Mouse (Mus musculus) lung, embryonic 14.5 days (tissue): ENCODE results near the gene Hamp2. TPM values are rescaled to one million over a fixed set of nuclear protein-coding genes. Genes with fewer than 3 reads are reported as not detected.

ENCODE experiments used
- ATAC-seq: fragments of 200-750 bp; cut with Nextera tagmentation; 2 replicates; pipeline ENCODE4 v1.8.0; 2017; ENCODE audit warnings: mild to moderate bottlenecking, moderate TSS enrichment, moderate library complexity; ENCODE audit not compliant: insufficient read depth
- DNase-seq: peaks from one replicate; pipeline ENCODE4 v3.0.0-alpha.2; 2015
- H3K27ac ChIP-seq: fragments of 300-500 bp; sonication (generic); 2 replicates; pipeline ENCODE4 v1.5.1; 2014; ENCODE audit warnings: low read depth, mild to moderate bottlenecking, moderate library complexity
- H3K27me3 ChIP-seq: fragments of 300-500 bp; sonication (generic); 2 replicates; pipeline ENCODE4 v1.6.1; 2014; ENCODE audit warnings: low read length, control low read depth; ENCODE audit not compliant: insufficient read depth
- H3K36me3 ChIP-seq: fragments of 300-500 bp; sonication (generic); 2 replicates; pipeline ENCODE4 v1.6.1; 2014; ENCODE audit warnings: control low read depth; ENCODE audit not compliant: insufficient read depth
- H3K4me1 ChIP-seq: fragments of 300-500 bp; sonication (generic); 2 replicates; pipeline ENCODE4 v1.6.1; 2014; ENCODE audit warnings: antibody characterized with exemption, control low read depth; ENCODE audit not compliant: insufficient read depth
- H3K4me2 ChIP-seq: fragments of 300-500 bp; sonication (generic); 2 replicates; pipeline ENCODE4 v1.6.1; 2014; ENCODE audit warnings: mild to moderate bottlenecking
- H3K4me3 ChIP-seq: fragments of 300-500 bp; sonication (generic); 2 replicates; pipeline ENCODE4 v1.5.1; 2014; ENCODE audit warnings: low read depth, low read length
- H3K9ac ChIP-seq: fragments of 300-500 bp; sonication (generic); 2 replicates; pipeline ENCODE4 v1.6.1; 2014
- H3K9me3 ChIP-seq: fragments of 300-500 bp; sonication (generic); 2 replicates; pipeline ENCODE4 v1.6.1; 2016; ENCODE audit warnings: low read depth, low read length, control low read depth
- CTCF ChIP-seq: IDR thresholded peaks from 2 replicates; pipeline ENCODE4 v1.5.1; 2016; ENCODE audit warnings: antibody characterized with exemption, low read depth
- WGBS: fragments of 180-500 bp; shearing (Covaris S2); extraction: QIAGEN DNeasy Blood & Tissue Kit; methylation state at CpG from one replicate; pipeline ENCODE4 v1.1.7; 2014; 5-methylcytosine and 5-hydroxymethylcytosine counted together
- polyA plus RNA-seq: library from polyadenylated mRNA; unstranded; fragments of >200 nt; fragmentation: Nextera tagmentation; extraction: Ambion mirVana; gene quantifications from 2 replicates; pipeline ENCODE4 v1.2.1, GENCODE M21; 2014

Gene Hamp2
- polyA plus RNA-seq, 1 experiment from 2014 or later = not detected

DNA sequence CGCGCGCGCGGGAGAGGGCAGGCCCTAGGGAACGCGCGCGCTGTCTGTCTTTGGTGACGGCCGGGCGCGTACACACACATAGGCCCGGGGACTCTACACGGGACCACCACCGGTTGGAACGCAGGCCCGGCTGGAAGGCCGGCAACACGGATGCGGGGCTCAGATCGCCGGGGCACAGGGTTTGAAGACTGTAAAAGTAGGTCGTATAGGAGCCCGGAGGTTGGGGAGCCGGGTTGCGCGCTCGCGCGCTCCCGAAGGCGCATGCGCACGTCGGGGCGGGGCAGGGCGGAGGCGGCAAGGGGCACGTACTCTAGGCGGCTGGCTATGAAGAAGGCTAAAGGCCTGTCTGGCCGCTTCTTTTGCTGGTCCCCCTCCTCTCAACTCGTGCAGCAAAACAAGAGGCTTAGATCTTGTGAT lies 32.9 kb upstream of the Hamp2 start:
- ATAC-seq = peak; percentile 65
- H3K9ac ChIP-seq = peak overlapping the region; percentile 99
- H3K4me1 ChIP-seq = no peaks in the 10 kb centered on the region
- H3K27me3 ChIP-seq = no peaks in the 10 kb centered on the region
- peaks cover 51% of the 10 kb centered on the region for H3K36me3 ChIP-seq
- no peak for TF ChIP-seq CTCF
- H3K27ac ChIP-seq = peak overlapping the region; percentile 98
- peak; percentile 92 for DNase-seq
- peak overlapping the region; percentile 88 for H3K4me2 ChIP-seq
- no peaks in the 10 kb centered on the region for H3K9me3 ChIP-seq
- 0% methylated on average over 39 of the region's 43 CpGs for WGBS
- H3K4me3 ChIP-seq = peak overlapping the region; percentile 97

DNA sequence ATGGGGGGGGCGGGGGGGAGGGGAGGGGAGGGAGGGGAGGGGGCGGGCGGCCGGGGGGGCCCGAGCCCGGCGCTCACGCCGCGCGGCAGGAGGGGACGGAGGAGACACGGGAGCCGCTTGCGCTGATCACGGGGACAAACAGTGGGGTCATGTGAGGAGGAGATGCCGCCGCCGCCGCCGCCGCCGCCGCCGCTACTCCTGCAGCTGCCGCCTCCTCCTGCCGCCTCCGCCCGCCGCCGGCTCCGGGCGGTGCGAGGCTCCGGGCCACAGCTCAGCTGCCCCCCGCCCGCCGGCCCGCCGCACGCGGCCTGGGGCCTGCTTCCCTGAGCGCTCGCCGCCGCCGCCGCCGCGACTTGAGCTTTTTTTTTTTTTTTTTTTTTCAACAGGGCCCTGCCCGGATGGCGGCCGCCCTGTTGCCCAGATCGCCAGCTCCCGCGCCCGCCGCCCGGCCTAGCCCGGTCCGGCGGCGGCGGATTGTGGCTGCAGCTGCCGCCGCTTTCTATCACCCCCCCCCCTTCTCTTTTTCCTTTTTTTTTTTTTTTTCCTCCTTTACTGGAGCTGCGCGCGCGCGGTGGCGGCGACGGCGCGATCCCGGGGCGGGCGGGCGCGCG lies 32.4 kb upstream of the Hamp2 start, which contains the start of gene Usf2:
Usf2 (minus strand) TSS at position 48 of the 611 bp plus-strand sequence.
- DNase-seq (peak; percentile 86), ATAC-seq (peak; percentile 63)
- no peaks in the 10 kb centered on the region for H3K9me3 ChIP-seq
- peak within 1 kb of the TSS; percentile 97 for H3K4me3 ChIP-seq
- H3K9ac ChIP-seq = peak within 1 kb of the TSS; percentile 99
- peaks cover 56% of the 10 kb centered on the region for H3K36me3 ChIP-seq
- H3K4me1 ChIP-seq = no peaks in the 10 kb centered on the region
- H3K4me2 ChIP-seq = peak within 1 kb of the TSS; percentile 88
- H3K27ac ChIP-seq = peak within 1 kb of the TSS; percentile 98
- H3K27me3 ChIP-seq = no peaks in the 10 kb centered on the region
- under 1% methylated on average over 63 of the region's 82 CpGs for WGBS
- no peak for TF ChIP-seq CTCF

GRCm38 (mm10) chr7:30956357-30956751 lies 31.9 kb upstream of the Hamp2 start:
- DNase-seq = no peak
- TF ChIP-seq CTCF = no peak
- Histone ChIP-seq H3K27me3 (no peaks in the 10 kb centered on the region), H3K27ac (peak overlapping the region; percentile 98), H3K9ac (peak overlapping the region; percentile 99), H3K36me3 (peaks cover 58% of the 10 kb centered on the region), H3K9me3 (no peaks in the 10 kb centered on the region), H3K4me1 (no peaks in the 10 kb centered on the region), H3K4me2 (peak overlapping the region; percentile 88), H3K4me3 (peak overlapping the region; percentile 97)
- 1% methylated on average over 29 of the region's 49 CpGs for WGBS
- peak; percentile 51 for ATAC-seq

- peak; percentile 74 for ATAC-seq
- under 1% methylated on average over 56 of the region's 64 CpGs for WGBS
- peak overlapping the region; percentile 98 for H3K27ac ChIP-seq
- peak; percentile 93 for DNase-seq
- no peaks in the 10 kb centered on the region for H3K4me1 ChIP-seq
- H3K4me3 ChIP-seq = peak overlapping the region; percentile 97
- H3K36me3 ChIP-seq = peaks cover 64% of the 10 kb centered on the region
- TF ChIP-seq CTCF = peak; percentile 79
- H3K4me2 ChIP-seq = peak overlapping the region; percentile 88
- H3K9me3 ChIP-seq = no peaks in the 10 kb centered on the region
- peak overlapping the region; percentile 99 for H3K9ac ChIP-seq
- H3K27me3 ChIP-seq = no peaks in the 10 kb centered on the region
Measured at GRCm38 (mm10) chr7:30955584-30956356, 31.3 kb upstream of the Hamp2 start.

- no peak overlapping the region for H3K27ac ChIP-seq
- WGBS = 78% methylated on average over 12 of the region's 12 CpGs
- H3K9ac ChIP-seq = no peak overlapping the region; the same call in 1 of the 2 replicates
- no peaks in the 10 kb centered on the region for H3K27me3 ChIP-seq
- no peaks in the 10 kb centered on the region for H3K9me3 ChIP-seq
- peaks cover 66% of the 10 kb centered on the region for H3K36me3 ChIP-seq
- peak overlapping the region; percentile 97 for H3K4me3 ChIP-seq
- no peaks in the 10 kb centered on the region for H3K4me1 ChIP-seq
- TF ChIP-seq CTCF = no peak
- DNase-seq (no peak), ATAC-seq (no peak)
- peak overlapping the region; percentile 88 for H3K4me2 ChIP-seq
Measured at GRCm38 (mm10) chr7:30954971-30955520, 30.6 kb upstream of the Hamp2 start.

GRCm38 (mm10) chr7:30954036-30954435 lies 29.6 kb upstream of the Hamp2 start:
- no peak for DNase-seq
- Histone ChIP-seq H3K4me2 (no peak overlapping the region), H3K9me3 (no peaks in the 10 kb centered on the region), H3K27me3 (no peaks in the 10 kb centered on the region), H3K4me1 (no peaks in the 10 kb centered on the region), H3K4me3 (no peak overlapping the region), H3K36me3 (peaks cover 67% of the 10 kb centered on the region), H3K9ac (no peak overlapping the region), H3K27ac (no peak overlapping the region)
- TF ChIP-seq CTCF = 0 out of 2 replicates have a peak, but pooled peaks have one; percentile 4
- ATAC-seq = no peak
- WGBS = 77% methylated on average over 3 of the region's 3 CpGs

- Histone ChIP-seq H3K4me3 (no peak overlapping the region), H3K9ac (no peak overlapping the region), H3K4me1 (no peaks in the 10 kb centered on the region)
Measured at GRCm38 (mm10) chr7:30953459-30953858, 29.0 kb upstream of the Hamp2 start.

More at GRCm38 (mm10) chr7:30953459-30953858, 29.0 kb upstream of the Hamp2 start:
- Histone ChIP-seq H3K9me3 (no peaks in the 10 kb centered on the region), H3K27me3 (no peaks in the 10 kb centered on the region), H3K4me2 (no peak overlapping the region), H3K36me3 (peaks cover 65% of the 10 kb centered on the region), H3K27ac (no peak overlapping the region)
- no peak for TF ChIP-seq CTCF
- 82% methylated on average over 6 of the region's 6 CpGs for WGBS
- DNase-seq (no peak), ATAC-seq (no peak)
